Mouse (Mus musculus) spleen, postnatal 14 days (tissue): Measurements from ENCODE around the gene Jagn1.
A peak's percentile ranks its signal among the peaks of the same experiment; 100 is the strongest.

Experiments
- DNase-seq, 2 experiments: peaks; one replicate each; pipeline ENCODE4 v3.0.0; 2021 to 2022; ENCODE audit warnings: low spot score in 2 of 2

Jagn1 gene

DNA sequence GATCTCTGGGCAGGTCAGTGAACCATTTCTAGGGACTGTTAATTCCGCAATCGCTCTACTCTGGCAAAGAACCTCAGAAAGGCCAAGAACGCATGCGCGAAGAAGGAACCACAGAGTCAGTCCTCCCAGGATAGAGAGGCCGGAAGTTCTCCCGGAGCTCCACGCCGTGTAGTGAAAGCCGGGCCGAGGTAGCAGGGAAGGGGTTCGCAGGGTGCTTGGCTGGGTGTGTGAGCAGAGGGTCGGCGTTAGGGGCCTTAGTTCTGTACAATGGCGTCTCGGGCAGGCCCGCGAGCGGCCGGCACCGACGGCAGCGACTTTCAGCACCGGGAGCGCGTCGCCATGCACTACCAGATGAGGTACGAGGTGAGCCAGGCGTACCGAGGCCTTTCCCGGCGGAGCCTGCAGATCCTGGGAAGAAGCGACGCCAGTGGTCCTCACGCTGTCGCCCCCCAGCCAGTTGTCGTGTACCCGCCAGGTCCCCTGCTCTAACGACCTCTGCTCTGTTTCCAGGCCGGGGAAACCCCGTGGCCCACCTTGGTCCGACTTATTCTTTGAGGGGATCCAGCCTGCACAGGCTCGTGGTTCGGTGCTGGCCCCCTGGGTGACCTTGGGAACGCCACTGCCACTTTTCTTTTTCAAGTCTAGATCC is at the start of gene Jagn1:
TSS of gene Jagn1 (plus strand) at position 128 of the 649 bp plus-strand sequence.
- DNase-seq = peak; percentile 86 to 87

DNA sequence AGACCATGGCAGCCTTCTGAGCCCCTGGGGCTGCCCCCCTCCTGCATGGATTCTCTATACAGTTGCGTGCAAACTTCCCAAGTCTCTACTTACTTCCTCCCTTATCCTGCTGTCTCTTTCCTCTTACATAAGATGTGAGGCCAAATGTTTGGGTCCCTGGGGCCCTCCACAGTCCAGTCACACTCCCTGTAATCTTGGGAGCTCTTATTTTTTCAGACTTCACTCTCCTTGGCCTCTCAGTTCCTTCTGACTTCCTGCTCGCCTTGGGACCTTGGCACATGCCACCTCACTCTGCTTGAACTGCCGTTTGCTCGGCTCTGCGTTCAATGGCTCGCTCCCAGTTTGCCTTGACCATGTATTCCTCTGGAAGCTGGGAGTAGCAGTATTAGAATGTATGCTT is 48.4 kb upstream of the Jagn1 start:
- DNase-seq = no peak

- no peak for DNase-seq
Measured at GRCm38 (mm10) chr6:113394811-113395210, 47.6 kb upstream of the Jagn1 start.

DNA sequence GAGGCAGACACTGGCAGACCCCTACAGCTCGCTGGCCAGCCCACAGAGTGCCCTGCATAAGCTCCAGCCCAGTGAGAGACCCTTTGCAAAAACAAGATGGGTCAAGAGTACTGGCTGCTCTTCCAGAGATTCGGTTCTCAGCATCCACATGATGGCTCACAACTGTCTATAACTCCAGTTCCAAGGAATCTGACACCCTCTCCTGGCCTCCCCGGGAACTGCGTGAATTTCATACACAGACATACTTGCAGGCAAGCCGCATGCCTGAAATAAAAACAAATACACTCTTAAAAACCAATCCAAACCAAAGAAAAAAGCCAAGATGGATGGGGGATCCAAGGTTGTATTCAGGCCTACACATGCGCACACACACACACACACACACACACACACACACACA is 46.9 kb upstream of the Jagn1 start:
- no peak for DNase-seq

- no peak for DNase-seq
Measured at GRCm38 (mm10) chr6:113396270-113397030, 45.9 kb upstream of the Jagn1 start.

GRCm38 (mm10) chr6:113402094-113402493 is 40.3 kb upstream of the Jagn1 start:
- DNase-seq = no peak

DNA sequence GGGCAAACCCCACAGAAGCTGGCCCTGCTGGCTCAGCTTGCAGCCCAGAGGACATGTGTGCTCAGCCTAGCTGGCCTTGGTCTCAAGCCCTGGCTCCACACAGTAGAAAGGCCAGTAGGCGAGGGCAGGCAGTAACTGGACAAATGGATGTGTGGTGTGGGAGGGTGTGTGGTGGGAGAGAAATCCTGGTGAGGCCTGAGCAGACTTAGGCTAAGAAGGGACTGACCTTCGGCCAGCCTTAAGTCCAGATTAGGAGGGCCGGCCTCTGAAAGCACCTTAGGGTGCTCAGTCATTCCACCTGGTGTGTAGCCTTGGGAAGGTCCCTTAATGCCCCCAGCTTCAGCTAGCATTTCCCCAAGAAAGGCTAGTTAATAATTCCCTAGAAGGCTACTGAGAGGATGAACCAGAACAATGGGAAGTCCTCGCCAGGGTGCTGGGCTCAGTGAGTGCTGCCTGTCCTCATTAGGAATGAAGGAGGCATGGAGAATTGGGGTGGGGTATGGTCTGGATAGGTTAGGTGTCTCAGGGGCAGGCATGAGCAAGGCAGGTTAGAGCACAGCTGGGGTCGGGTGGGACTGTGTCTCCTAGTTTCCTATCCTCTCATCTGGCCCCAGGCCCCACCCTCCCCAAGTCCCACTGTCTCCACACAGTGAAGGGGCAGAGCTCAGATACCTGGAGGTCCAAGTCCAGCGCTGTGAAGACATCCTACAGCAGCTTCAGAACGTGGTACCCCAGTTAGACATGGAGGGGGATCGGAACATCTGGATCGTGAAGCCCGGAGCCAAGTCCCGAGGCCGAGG is 37.5 kb upstream of the Jagn1 start:
- no peak for DNase-seq

DNA sequence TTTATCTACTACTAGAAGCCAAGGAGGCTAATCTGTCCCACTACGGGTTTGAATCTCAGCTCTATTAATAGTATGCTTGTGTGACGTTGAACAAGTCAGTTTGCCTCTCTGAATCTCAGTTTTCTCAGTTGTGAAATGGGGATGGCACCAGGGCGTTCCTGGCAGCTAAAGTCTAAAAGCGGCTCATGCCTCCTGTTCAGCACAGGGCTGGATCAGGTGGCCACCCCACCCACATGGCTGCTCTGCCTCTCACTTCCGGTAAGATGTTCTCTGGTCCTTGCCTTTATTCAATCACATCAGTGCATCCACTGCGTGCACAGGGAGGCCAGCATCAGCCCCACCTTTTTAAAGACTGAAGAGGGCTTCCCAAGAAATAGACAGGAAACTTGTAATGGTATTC is 36.9 kb upstream of the Jagn1 start:
- no peak for DNase-seq

DNA sequence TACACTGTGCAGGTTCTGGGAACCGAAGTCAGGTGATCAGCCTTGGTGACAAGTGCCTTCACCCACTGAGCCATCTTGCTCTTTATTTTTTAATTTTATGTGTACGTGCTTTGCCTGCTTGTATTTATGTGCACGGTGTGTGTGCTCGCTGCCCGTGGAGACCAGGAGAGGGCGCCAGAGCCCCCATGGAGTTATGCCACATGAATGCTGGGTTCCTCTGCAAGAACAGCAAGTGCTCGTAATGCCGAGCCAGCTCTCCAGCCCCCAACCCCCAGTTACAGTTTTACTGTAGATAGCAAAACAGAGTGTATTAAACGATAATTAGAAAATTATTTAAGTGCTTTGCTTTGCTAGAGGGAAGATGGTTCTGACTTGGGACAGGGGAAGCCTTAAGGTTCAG is 35.7 kb upstream of the Jagn1 start:
- no peak for DNase-seq

DNA sequence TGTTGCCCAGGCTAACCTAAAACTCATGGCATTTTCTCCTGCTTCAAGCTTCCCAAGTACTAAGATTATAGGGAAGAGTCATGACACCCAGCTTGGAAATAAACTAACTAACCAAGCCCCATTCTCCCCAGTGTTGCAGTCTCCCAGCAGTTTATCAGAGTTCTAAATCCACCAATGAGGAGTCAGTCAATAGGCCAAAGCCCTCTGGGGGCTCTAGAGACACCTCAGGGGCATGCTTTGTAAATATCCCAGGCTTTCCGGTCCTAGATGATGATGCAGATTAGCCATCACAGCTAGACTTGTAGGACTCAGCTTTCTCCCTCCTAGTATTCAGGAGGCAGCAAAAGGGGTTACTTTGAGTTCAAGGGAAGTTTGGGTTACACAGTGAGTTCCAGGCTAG is 32.4 kb upstream of the Jagn1 start:
- no peak for DNase-seq

DNA sequence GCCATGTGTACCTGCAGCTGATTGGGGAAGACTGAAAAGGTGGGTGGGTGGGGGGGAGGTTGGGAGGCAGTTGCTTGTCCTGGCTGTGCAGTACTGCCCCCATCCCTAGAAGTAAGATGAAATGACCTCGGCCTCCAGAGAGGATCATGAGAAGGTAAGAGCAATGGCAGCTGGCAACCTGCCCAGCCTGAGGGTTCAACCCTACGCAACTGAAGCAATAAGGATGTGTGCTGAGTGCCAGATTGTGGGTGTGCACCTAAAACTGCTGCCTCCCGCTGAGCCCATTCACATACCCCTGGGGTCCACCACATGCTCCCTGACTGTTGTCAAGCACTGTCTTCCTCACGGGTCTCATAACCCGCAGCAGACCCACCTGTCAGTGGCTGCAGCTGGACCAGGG is 26.0 kb upstream of the Jagn1 start:
- no peak for DNase-seq

DNA sequence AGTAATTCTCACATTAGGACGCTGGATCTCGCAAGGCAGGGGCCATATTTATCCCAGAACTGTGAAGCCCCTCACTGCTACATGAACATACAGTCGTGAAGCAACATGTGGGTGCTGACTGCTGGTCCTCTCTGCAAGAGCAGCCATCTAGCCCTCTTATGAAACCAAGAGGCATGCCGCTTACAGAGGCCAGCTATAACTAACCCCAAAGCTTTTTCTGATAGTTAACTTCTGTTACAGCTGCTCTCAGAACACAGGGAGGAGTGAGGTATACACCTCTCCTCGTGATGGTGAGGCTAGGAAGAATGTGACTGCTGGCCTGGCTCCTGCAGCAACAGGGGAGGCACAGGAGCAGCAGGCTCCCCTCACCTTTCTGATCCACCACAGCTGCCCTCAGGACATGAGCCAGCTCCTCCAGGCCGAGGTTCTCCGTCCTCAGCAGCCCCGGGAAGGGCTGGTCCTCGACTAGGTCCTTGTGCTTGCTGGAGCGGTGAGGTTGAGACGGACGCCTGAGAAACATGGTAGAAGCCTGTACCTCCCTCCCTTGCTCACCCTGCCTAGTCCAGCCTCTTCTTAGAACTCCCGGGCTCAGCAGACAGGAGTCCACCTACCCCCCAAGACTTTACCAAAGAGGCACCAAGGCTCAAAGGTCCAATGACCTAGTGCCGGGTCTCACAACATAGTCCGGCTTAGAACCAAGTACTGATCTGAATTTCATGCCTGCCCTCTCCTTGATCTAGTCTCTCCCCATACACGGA is 23.7 kb upstream of the Jagn1 start:
- peak in 1 of 2 experiments; percentile 24 for DNase-seq

GRCm38 (mm10) chr6:113419199-113419587 is 23.2 kb upstream of the Jagn1 start, which contains the start of gene Rpusd3:
Gene Rpusd3, minus strand, starts transcription at chr6:113419340.
- DNase-seq = peak; percentile 99

- DNase-seq = no peak
Measured at GRCm38 (mm10) chr6:113423000-113423399, 19.4 kb upstream of the Jagn1 start.

DNA sequence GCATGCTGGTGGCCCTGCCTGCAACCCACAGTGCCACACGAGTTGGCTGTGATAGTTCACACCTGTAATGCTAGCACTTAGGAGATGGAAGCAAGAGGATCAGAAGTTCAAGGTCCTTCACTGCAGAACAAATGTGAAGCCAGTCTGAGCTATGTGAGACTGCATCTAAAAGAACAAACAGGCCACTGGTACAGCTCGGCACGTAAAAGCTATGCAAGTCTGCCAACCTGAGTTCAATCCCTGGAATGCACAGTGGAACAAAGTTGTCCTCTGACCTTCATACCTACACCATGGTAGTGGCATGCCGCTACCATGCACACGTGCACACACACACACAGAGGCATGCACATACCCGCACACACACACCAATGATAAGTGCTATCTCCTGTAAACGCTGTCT is 18.2 kb upstream of the Jagn1 start:
- DNase-seq = no peak

DNA sequence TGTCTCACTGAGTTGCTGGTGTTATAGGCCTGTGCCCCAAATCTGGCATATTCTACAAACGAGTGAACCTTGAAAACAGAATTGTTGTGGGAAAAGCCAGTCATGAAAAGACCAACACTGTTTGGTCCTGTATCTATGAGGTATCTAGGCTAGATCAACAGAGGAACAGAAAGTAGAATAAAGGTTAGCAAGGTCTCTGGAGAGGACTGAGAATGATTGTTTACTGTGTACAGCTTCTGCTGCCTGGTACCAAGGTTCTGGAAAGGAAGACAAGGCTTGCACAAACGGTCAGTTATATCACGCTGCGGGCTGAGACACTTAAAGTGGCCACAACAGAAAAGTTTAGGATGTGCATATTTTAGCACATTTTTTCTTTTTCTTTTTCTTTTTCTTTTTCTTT is 15.7 kb upstream of the Jagn1 start:
- no peak for DNase-seq

DNA sequence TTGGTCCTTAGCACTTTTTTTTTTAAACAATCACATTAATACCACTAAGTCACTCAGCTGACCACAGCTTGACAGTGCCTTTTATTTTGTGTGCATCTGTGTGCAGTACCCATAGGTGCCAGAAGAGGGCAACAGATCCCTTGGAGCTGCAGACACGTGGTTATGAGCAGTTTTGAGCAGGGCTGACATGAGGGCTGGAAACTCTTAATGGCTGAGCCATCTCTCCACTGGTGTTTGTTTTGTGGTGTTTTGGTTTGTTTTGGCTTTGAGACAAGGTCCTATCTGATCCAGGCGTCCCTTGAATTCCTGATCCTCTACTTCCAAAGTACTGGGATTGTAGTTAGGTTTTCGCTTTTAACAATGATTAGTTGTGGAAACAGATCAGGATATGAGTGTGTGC is 15.0 kb upstream of the Jagn1 start:
- peak in 1 of 2 experiments; percentile 50 for DNase-seq

DNA sequence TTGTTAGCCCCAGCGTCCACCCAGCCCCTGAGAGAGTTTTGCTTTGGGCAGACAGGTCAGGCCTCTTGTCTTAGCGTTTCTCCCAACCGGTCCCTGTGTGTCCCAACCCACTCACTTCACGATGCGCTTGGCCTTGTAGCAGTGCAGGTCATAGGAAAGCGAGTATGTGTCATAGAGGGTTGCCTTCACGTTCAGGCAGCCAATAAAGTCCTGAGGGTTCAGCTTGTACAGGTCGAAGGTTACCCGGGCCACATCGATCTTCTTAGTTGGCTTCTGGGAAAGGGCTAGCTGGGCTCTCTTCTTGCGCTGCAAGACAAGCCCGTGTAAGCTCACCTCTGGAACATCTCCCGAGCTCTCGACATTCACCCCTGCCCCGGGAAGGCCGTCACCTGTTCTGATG is 14.4 kb upstream of the Jagn1 start:
- no peak for DNase-seq

GRCm38 (mm10) chr6:113429965-113430364 is 12.4 kb upstream of the Jagn1 start:
- no peak for DNase-seq

GRCm38 (mm10) chr6:113430846-113431245 is 11.5 kb upstream of the Jagn1 start:
- no peak for DNase-seq

DNA sequence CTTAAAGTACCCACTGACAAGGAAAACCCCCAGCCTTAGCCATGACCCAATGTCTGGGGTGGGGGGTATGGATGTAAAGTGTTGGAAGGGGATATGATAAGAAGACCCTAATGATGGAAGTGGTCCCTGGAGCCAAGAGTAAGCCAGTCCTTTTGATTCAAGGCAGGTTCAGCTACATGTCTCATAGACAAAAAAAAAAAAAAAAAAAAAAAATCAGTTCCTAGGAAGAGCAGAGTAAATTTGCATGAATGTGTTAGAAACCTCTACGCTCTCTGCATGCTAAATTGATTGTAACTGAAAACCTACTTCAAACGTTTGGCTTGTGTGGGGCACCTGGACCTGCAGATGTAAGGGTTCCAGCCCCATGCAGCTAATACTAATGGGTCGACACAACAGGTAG is 10.6 kb upstream of the Jagn1 start:
- no peak for DNase-seq

GRCm38 (mm10) chr6:113433661-113434060 is 8.7 kb upstream of the Jagn1 start:
- DNase-seq = no peak
